8 mouse cellular contexts compared by ENCODE assay signal in genomic region chrX:105762847-105763527, GRCm38 (mm10). TPM values are rescaled to one million over a fixed set of nuclear protein-coding genes. Genes with fewer than 3 reads are reported as not detected.
DNase-seq lines count a peak whose midpoint lies in the region; ATAC-seq and TF ChIP-seq lines count a peak whose summit lies in the region.

No protein-coding gene starts in this region.

- no peak for DNase-seq in kidney, adult 2 months
- no peak for DNase-seq in kidney, postnatal 25 days
- peak; percentile 9 for DNase-seq in WW6 (ENCODE audit: low read depth, low spot score)
- peak; percentile 88 for DNase-seq in midbrain, embryonic 11.5 days (ENCODE audit: low spot score, missing footprints)
- DNase-seq in frontal cortex, postnatal 10 days (ENCODE audit: low spot score in 2 of 2), result no peak
- no peak for DNase-seq in urinary bladder, adult 2 months (ENCODE audit: low spot score)

- H3K4me3 ChIP-seq in kidney, adult 2 months (ENCODE audit: insufficient read depth, low read depth, low read length), result peak overlapping the region; percentile 35; the same call in 1 of the 2 replicates
- H3K4me3 ChIP-seq in embryonic fibroblast, embryonic 13.5 days (ENCODE audit: insufficient read depth, low read length), result peak overlapping the region; percentile 42; the same call in 1 of the 2 replicates
- H3K4me3 ChIP-seq in hindbrain, embryonic 15.5 days, result peak overlapping the region; percentile 43
- peak overlapping the region; percentile 32 for H3K4me3 ChIP-seq in midbrain, embryonic 11.5 days (ENCODE audit: low read depth, low read length)

- H3K36me3 ChIP-seq in kidney, adult 2 months (ENCODE audit: control insufficient read depth, insufficient read depth, low read length), result no peaks in the 10 kb centered on the region
- H3K36me3 ChIP-seq in hindbrain, embryonic 15.5 days, result no peaks in the 10 kb centered on the region
- H3K36me3 ChIP-seq in midbrain, embryonic 11.5 days (ENCODE audit: control insufficient read depth, insufficient read depth, low read length), result no peaks in the 10 kb centered on the region

- no peak for TF ChIP-seq POLR2A in kidney, adult 2 months (IDR thresholded peaks at IDR 0.05; ENCODE audit: low read depth, low read length)
- TF ChIP-seq POLR2A in embryonic fibroblast, embryonic 13.5 days (IDR thresholded peaks at IDR 0.05; ENCODE audit: low read depth, low read length), result no peak

- H3K9ac ChIP-seq in hindbrain, embryonic 15.5 days, result no peak overlapping the region
- no peak overlapping the region for H3K9ac ChIP-seq in midbrain, embryonic 11.5 days (ENCODE audit: low read length)

- H3K4me1 ChIP-seq in kidney, adult 2 months (ENCODE audit: control insufficient read depth, insufficient read depth, low read length), result 0 out of 2 replicates have a peak, but pooled peaks cover 4% of the 10 kb centered on the region
- peaks cover 2% of the 10 kb centered on the region; the same call in 1 of the 2 replicates for H3K4me1 ChIP-seq in embryonic fibroblast, embryonic 13.5 days (ENCODE audit: control insufficient read depth, insufficient read depth, low read length)
- H3K4me1 ChIP-seq in hindbrain, embryonic 15.5 days (replicated peaks), result peaks cover 16% of the 10 kb centered on the region
- H3K4me1 ChIP-seq in midbrain, embryonic 11.5 days (ENCODE audit: control insufficient read depth, insufficient read depth, low read length), result no peaks in the 10 kb centered on the region; the same call in 1 of the 2 replicates

- 9% methylated on average over 22 of the region's 23 CpGs for WGBS in kidney, adult 2 months
- 18% methylated on average over 19 of the region's 23 CpGs for WGBS in hindbrain, embryonic 15.5 days
- 18% methylated on average over 23 of the region's 23 CpGs for WGBS in midbrain, embryonic 11.5 days

- TF ChIP-seq CTCF in kidney, adult 2 months (conservative IDR thresholded peaks at IDR 0.05; ENCODE audit: insufficient read depth, insufficient read length, low read depth, low read length), result no peak
- no peak for TF ChIP-seq CTCF in embryonic fibroblast, embryonic 13.5 days (IDR thresholded peaks at IDR 0.05; ENCODE audit: borderline replicate concordance, insufficient read depth, low read length)

- ATAC-seq in hindbrain, embryonic 15.5 days (ENCODE audit: low FRiP score, low read depth), result peak; percentile 31; the same call in 1 of the 2 replicates
- ATAC-seq in midbrain, embryonic 11.5 days (ENCODE audit: low FRiP score), result peak; percentile 34; the same call in 1 of the 2 replicates

- H3K27me3 ChIP-seq in kidney, adult 2 months (replicated peaks; ENCODE audit: control insufficient read depth, insufficient read depth, low read length), result peaks cover 3% of the 10 kb centered on the region; the same call in 1 of the 2 replicates
- peaks cover 50% of the 10 kb centered on the region for H3K27me3 ChIP-seq in hindbrain, embryonic 15.5 days
- peaks cover 44% of the 10 kb centered on the region for H3K27me3 ChIP-seq in midbrain, embryonic 11.5 days (ENCODE audit: control insufficient read depth, insufficient read depth, low read length)

- no peak overlapping the region for H3K27ac ChIP-seq in kidney, adult 2 months (ENCODE audit: insufficient read depth, low read depth, low read length)
- H3K27ac ChIP-seq in embryonic fibroblast, embryonic 13.5 days (ENCODE audit: insufficient read depth, low read length), result no peak overlapping the region
- no peak overlapping the region for H3K27ac ChIP-seq in hindbrain, embryonic 15.5 days (replicated peaks)
- no peak overlapping the region for H3K27ac ChIP-seq in midbrain, embryonic 11.5 days (ENCODE audit: low read depth, low read length)

- H3K9me3 ChIP-seq in hindbrain, embryonic 15.5 days, result no peaks in the 10 kb centered on the region
- no peaks in the 10 kb centered on the region for H3K9me3 ChIP-seq in midbrain, embryonic 11.5 days (ENCODE audit: control insufficient read depth, low read length)

- H3K4me2 ChIP-seq in hindbrain, embryonic 15.5 days, result peak overlapping the region; percentile 75
- H3K4me2 ChIP-seq in midbrain, embryonic 11.5 days, result peak overlapping the region; percentile 53

RNA-seq across cellular contexts. Expression of gene Fgf16, which starts 1.1 kb away (rescaled TPM):
- polyA plus RNA-seq in kidney, adult 2 months (2012; rRNA removed), result 0.15 and 0.19 TPM in 2 replicates
- polyA plus RNA-seq in embryonic fibroblast, embryonic 13.5 days (2011; ENCODE audit: insufficient read length, low read depth, missing spikeins), result 0.40 and 0.95 TPM in 2 replicates
- 0.18 TPM in 1 of 2 replicates, not detected in the other for polyA plus RNA-seq in hindbrain, embryonic 15.5 days (2015; fragmentation: Nextera tagmentation; extraction: Ambion mirVana)
- not detected in 2 replicates for polyA plus RNA-seq in midbrain, embryonic 11.5 days (2014; fragmentation: Nextera tagmentation; extraction: Ambion mirVana)
- polyA plus RNA-seq in urinary bladder, adult 2 months (2012; rRNA removed), result 0.50 and 0.52 TPM in 2 replicates

Comparison
In these comparisons a context has a peak if more than half of its experiments do, and no peak if none do; other contexts are left out.
1. DNase-seq: peak in WW6 (single experiment) and midbrain, embryonic 11.5 days (single experiment); none in kidney, adult 2 months (single experiment), kidney, postnatal 25 days (0 of 2), frontal cortex, postnatal 10 days (0 of 2) and urinary bladder, adult 2 months (single experiment).
2. Peak in every context shown above with its lines, with median percentiles within 50 percentile points of each other: H3K4me3 ChIP-seq.